Mouse (Mus musculus): ENCODE results near the gene Cd276. TPM values are rescaled to one million over a fixed set of nuclear protein-coding genes. Genes with fewer than 3 reads are reported as not detected.
A peak's percentile ranks its signal among the peaks of the same experiment; 100 is the strongest.

The Cd276 gene
- polyA plus RNA-seq, 1 experiment from 2014 or later = 28.9 TPM

DNA sequence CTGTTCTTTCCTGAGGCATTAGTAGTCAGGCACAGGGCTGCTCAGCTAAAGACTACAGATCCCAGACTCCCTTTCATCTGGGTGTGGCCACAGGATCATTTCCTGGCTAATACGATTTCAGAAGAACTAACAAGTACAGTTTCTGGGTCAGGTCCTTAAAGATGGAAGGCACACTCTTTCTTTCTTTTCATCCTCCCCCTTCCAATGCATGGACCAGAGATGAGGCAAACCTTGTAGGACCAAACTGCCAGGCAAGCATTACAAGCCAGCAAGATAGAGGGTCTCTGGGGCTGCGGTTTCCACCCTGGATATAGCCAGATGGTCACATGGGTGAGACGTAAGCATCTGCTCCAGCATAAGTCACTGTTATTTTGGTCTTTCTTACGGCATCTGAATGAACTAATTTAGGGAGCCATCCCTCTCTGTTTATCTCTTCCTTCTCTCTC, 10.3 kb downstream of the Cd276 start:
- H3K27me3 ChIP-seq (ENCODE audit: control insufficient read depth, insufficient read depth, low read depth, low read length) = no peaks in the 10 kb centered on the region
- H3K36me3 ChIP-seq (ENCODE audit: control insufficient read depth, insufficient read depth, low read length) = peaks cover 3% of the 10 kb centered on the region; the same call in 1 of the 2 replicates
- no peak for ATAC-seq
- 59% methylated on average over 4 of the region's 4 CpGs for WGBS
- H3K9me3 ChIP-seq (replicated peaks; ENCODE audit: control insufficient read depth, low read length, poor library complexity, severe bottlenecking) = no peaks in the 10 kb centered on the region
- H3K27ac ChIP-seq (ENCODE audit: low read length) = no peak overlapping the region
- H3K4me2 ChIP-seq (ENCODE audit: low read length) = peak overlapping the region; percentile 18; the same call in 1 of the 2 replicates
- H3K4me1 ChIP-seq (ENCODE audit: control insufficient read depth, insufficient read depth, low read length) = peaks cover 11% of the 10 kb centered on the region; the same call in 1 of the 2 replicates
- no peak overlapping the region for H3K4me3 ChIP-seq (ENCODE audit: low read depth, low read length)
- H3K9ac ChIP-seq (ENCODE audit: low read depth, low read length) = no peak overlapping the region

GRCm38 (mm10) chr9:58541895-58542338, 13.3 kb downstream of the Cd276 start:
- WGBS = 65% methylated on average over 6 of the region's 6 CpGs
- H3K36me3 ChIP-seq (ENCODE audit: control insufficient read depth, insufficient read depth, low read length) = peaks cover 14% of the 10 kb centered on the region
- no peak overlapping the region for H3K9ac ChIP-seq (ENCODE audit: low read depth, low read length)
- H3K27me3 ChIP-seq (ENCODE audit: control insufficient read depth, insufficient read depth, low read depth, low read length) = no peaks in the 10 kb centered on the region
- H3K4me1 ChIP-seq (ENCODE audit: control insufficient read depth, insufficient read depth, low read length) = peaks cover 6% of the 10 kb centered on the region; the same call in 1 of the 2 replicates
- H3K9me3 ChIP-seq (replicated peaks; ENCODE audit: control insufficient read depth, low read length, poor library complexity, severe bottlenecking) = no peaks in the 10 kb centered on the region
- H3K4me3 ChIP-seq (ENCODE audit: low read depth, low read length) = no peak overlapping the region
- no peak overlapping the region for H3K4me2 ChIP-seq (ENCODE audit: low read length)
- no peak overlapping the region for H3K27ac ChIP-seq (ENCODE audit: low read length)
- no peak for ATAC-seq

DNA sequence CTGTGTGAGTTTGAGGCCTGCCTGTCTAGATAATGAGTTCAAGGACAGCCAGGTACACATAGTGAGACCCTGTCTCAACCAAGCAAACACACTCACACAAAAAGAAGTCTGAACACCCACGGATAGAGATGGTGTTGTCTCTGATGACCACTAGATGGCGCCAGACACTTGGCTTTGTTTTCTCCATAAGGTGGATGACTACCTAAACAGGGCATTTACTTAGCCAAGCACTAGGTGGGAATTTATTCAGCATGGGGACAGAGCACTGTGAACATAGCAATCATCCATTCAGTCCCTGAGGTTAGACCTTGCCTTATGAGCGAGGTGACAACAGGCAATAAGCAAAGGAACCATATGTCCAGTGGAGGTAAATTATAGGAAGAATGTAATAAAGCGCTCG, 15.4 kb downstream of the Cd276 start:
- H3K9me3 ChIP-seq (replicated peaks; ENCODE audit: control insufficient read depth, low read length, poor library complexity, severe bottlenecking) = no peaks in the 10 kb centered on the region
- H3K27me3 ChIP-seq (ENCODE audit: control insufficient read depth, insufficient read depth, low read depth, low read length) = no peaks in the 10 kb centered on the region
- H3K9ac ChIP-seq (ENCODE audit: low read depth, low read length) = no peak overlapping the region
- WGBS = 52% methylated on average over 5 of the region's 5 CpGs
- ATAC-seq = peak; percentile 66; the same call in 1 of the 2 replicates
- peaks cover 15% of the 10 kb centered on the region for H3K36me3 ChIP-seq (ENCODE audit: control insufficient read depth, insufficient read depth, low read length)
- H3K4me3 ChIP-seq (ENCODE audit: low read depth, low read length) = no peak overlapping the region
- H3K4me2 ChIP-seq (ENCODE audit: low read length) = no peak overlapping the region
- H3K27ac ChIP-seq (ENCODE audit: low read length) = no peak overlapping the region
- peaks cover 4% of the 10 kb centered on the region; the same call in 1 of the 2 replicates for H3K4me1 ChIP-seq (ENCODE audit: control insufficient read depth, insufficient read depth, low read length)

GRCm38 (mm10) chr9:58537774-58538173, 17.5 kb downstream of the Cd276 start:
- Histone ChIP-seq H3K4me2 (ENCODE audit: low read length) (no peak overlapping the region), H3K27me3 (ENCODE audit: control insufficient read depth, insufficient read depth, low read depth, low read length) (no peaks in the 10 kb centered on the region), H3K9me3 (replicated peaks; ENCODE audit: control insufficient read depth, low read length, poor library complexity, severe bottlenecking) (no peaks in the 10 kb centered on the region), H3K4me1 (ENCODE audit: control insufficient read depth, insufficient read depth, low read length) (peaks cover 4% of the 10 kb centered on the region; the same call in 1 of the 2 replicates), H3K9ac (ENCODE audit: low read depth, low read length) (no peak overlapping the region), H3K4me3 (ENCODE audit: low read depth, low read length) (no peak overlapping the region), H3K36me3 (ENCODE audit: control insufficient read depth, insufficient read depth, low read length) (peaks cover 17% of the 10 kb centered on the region), H3K27ac (ENCODE audit: low read length) (no peak overlapping the region)
- 79% methylated on average over 3 of the region's 3 CpGs for WGBS
- no peak for ATAC-seq

- Histone ChIP-seq H3K4me3 (ENCODE audit: low read depth, low read length) (no peak overlapping the region), H3K36me3 (ENCODE audit: control insufficient read depth, insufficient read depth, low read length) (peaks cover 17% of the 10 kb centered on the region), H3K4me2 (ENCODE audit: low read length) (no peak overlapping the region), H3K4me1 (ENCODE audit: control insufficient read depth, insufficient read depth, low read length) (no peaks in the 10 kb centered on the region), H3K9me3 (replicated peaks; ENCODE audit: control insufficient read depth, low read length, poor library complexity, severe bottlenecking) (no peaks in the 10 kb centered on the region), H3K27me3 (ENCODE audit: control insufficient read depth, insufficient read depth, low read depth, low read length) (no peaks in the 10 kb centered on the region), H3K27ac (ENCODE audit: low read length) (no peak overlapping the region), H3K9ac (ENCODE audit: low read depth, low read length) (no peak overlapping the region)
- 75% methylated on average over 20 of the region's 20 CpGs for WGBS
- ATAC-seq = peak; percentile 33; the same call in 1 of the 2 replicates
These were observed 19.6 kb downstream of the Cd276 start for GRCm38 (mm10) chr9:58535447-58536134.

DNA sequence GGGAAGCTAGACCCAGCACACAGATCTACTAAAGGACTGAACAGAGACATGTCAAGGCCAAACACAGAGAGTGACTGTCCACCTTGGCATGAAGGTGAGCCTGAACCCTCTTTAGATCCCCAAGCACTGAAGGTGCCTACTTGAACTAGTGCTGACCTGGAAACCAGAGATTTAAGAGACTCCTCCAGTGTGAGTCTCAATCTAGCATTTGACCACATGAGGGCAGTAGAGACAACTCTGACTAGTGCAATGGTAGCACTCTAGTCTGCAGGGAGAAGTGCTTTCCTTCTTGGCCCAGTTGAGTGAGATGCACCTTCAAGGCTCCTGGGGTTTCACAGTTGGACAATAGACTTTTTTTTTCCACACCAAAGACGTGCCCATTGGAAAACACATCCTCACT, 20.5 kb downstream of the Cd276 start:
- 0 out of 2 replicates have a peak, but pooled peaks have one; percentile 36 for ATAC-seq
- H3K4me3 ChIP-seq (ENCODE audit: low read depth, low read length) = no peak overlapping the region
- no peak overlapping the region for H3K27ac ChIP-seq (ENCODE audit: low read length)
- no peak overlapping the region for H3K4me2 ChIP-seq (ENCODE audit: low read length)
- WGBS = 44% methylated on average over 1 of the region's 1 CpGs
- no peak overlapping the region for H3K9ac ChIP-seq (ENCODE audit: low read depth, low read length)
- no peaks in the 10 kb centered on the region for H3K27me3 ChIP-seq (ENCODE audit: control insufficient read depth, insufficient read depth, low read depth, low read length)
- no peaks in the 10 kb centered on the region for H3K4me1 ChIP-seq (ENCODE audit: control insufficient read depth, insufficient read depth, low read length)
- H3K9me3 ChIP-seq (replicated peaks; ENCODE audit: control insufficient read depth, low read length, poor library complexity, severe bottlenecking) = no peaks in the 10 kb centered on the region
- H3K36me3 ChIP-seq (ENCODE audit: control insufficient read depth, insufficient read depth, low read length) = peaks cover 17% of the 10 kb centered on the region

GRCm38 (mm10) chr9:58533322-58533721, 21.9 kb downstream of the Cd276 start:
- no peak overlapping the region for H3K27ac ChIP-seq (ENCODE audit: low read length)
- H3K27me3 ChIP-seq (ENCODE audit: control insufficient read depth, insufficient read depth, low read depth, low read length) = no peaks in the 10 kb centered on the region
- H3K9ac ChIP-seq (ENCODE audit: low read depth, low read length) = no peak overlapping the region
- no peak for ATAC-seq
- H3K4me2 ChIP-seq (ENCODE audit: low read length) = no peak overlapping the region
- H3K4me3 ChIP-seq (ENCODE audit: low read depth, low read length) = no peak overlapping the region
- no peaks in the 10 kb centered on the region for H3K9me3 ChIP-seq (replicated peaks; ENCODE audit: control insufficient read depth, low read length, poor library complexity, severe bottlenecking)
- WGBS = 90% methylated on average over 6 of the region's 6 CpGs
- peaks cover 13% of the 10 kb centered on the region for H3K36me3 ChIP-seq (ENCODE audit: control insufficient read depth, insufficient read depth, low read length)
- no peaks in the 10 kb centered on the region for H3K4me1 ChIP-seq (ENCODE audit: control insufficient read depth, insufficient read depth, low read length)

- 82% methylated on average over 4 of the region's 4 CpGs for WGBS
- Histone ChIP-seq H3K4me3 (ENCODE audit: low read depth, low read length) (no peak overlapping the region), H3K27ac (ENCODE audit: low read length) (no peak overlapping the region), H3K9me3 (replicated peaks; ENCODE audit: control insufficient read depth, low read length, poor library complexity, severe bottlenecking) (no peaks in the 10 kb centered on the region), H3K4me2 (ENCODE audit: low read length) (no peak overlapping the region), H3K9ac (ENCODE audit: low read depth, low read length) (no peak overlapping the region), H3K36me3 (ENCODE audit: control insufficient read depth, insufficient read depth, low read length) (peaks cover 13% of the 10 kb centered on the region; the same call in 1 of the 2 replicates), H3K27me3 (ENCODE audit: control insufficient read depth, insufficient read depth, low read depth, low read length) (no peaks in the 10 kb centered on the region), H3K4me1 (ENCODE audit: control insufficient read depth, insufficient read depth, low read length) (no peaks in the 10 kb centered on the region)
- ATAC-seq = no peak
These were observed 23.0 kb downstream of the Cd276 start for GRCm38 (mm10) chr9:58532236-58532635.

DNA sequence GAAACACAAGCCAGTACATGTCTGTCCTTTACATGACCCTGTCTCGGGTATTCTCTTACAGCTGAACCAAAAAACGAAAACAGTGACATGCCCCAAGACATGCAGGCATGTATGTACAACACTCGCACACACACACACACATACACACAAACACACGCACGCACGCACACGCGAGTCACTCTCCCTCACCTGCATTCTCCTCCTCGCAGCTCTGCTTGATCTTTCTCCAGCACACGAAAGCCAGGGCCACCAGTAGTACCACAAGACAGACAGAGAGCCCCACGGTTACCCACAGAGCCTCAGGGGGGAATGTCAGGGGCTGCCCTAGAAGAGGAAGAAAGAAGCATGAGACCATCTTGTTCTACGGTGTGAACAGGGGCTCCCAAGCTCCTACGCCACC, 24.8 kb downstream of the Cd276 start:
- Histone ChIP-seq H3K36me3 (ENCODE audit: control insufficient read depth, insufficient read depth, low read length) (peaks cover 9% of the 10 kb centered on the region), H3K9me3 (replicated peaks; ENCODE audit: control insufficient read depth, low read length, poor library complexity, severe bottlenecking) (no peaks in the 10 kb centered on the region)

More for the DNA sequence above, 24.8 kb downstream of the Cd276 start:
- H3K9ac ChIP-seq (ENCODE audit: low read depth, low read length) = no peak overlapping the region
- WGBS = 95% methylated on average over 13 of the region's 13 CpGs
- ATAC-seq = no peak
- H3K27ac ChIP-seq (ENCODE audit: low read length) = no peak overlapping the region
- H3K4me1 ChIP-seq (ENCODE audit: control insufficient read depth, insufficient read depth, low read length) = no peaks in the 10 kb centered on the region
- H3K4me2 ChIP-seq (ENCODE audit: low read length) = no peak overlapping the region
- no peaks in the 10 kb centered on the region for H3K27me3 ChIP-seq (ENCODE audit: control insufficient read depth, insufficient read depth, low read depth, low read length)
- no peak overlapping the region for H3K4me3 ChIP-seq (ENCODE audit: low read depth, low read length)
